Mouse (Mus musculus): ENCODE measurements around the gene Lztr1.

DNA sequence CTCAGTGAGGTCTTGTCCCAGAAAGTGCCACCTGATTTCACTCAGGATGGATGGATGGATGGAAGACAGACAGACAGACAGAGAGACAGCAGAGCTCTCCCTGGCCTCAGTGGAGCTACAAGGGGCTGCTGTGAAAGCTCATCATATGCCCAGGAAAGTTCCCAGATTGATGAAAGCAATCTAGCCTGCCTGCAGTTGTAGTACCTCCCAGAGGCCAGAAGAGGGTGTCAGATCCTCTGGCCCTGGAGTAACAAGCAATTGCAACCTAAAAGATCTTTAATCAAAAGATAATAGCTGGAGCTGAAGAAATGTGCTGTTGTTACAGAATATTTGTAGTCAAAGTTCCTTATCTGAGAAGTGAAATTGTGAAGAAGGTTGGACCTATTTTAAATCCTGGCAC lies 34.4 kb upstream of the Lztr1 start:
- no peak for TF ChIP-seq POLR2A (IDR thresholded peaks at IDR 0.05; ENCODE audit: control insufficient read depth, extremely low read depth, insufficient read depth, low read length, poor library complexity)
- TF ChIP-seq CTCF (IDR thresholded peaks at IDR 0.05; ENCODE audit: borderline replicate concordance, control insufficient read depth, extremely low read depth, insufficient read depth, low read length, poor library complexity), result no peak
